Mouse (Mus musculus) embryo, embryonic 9.5 days (tissue): ENCODE measurements around the gene Fam229a.
"Not testable (repeated sequence)": the region's sequence is repeated elsewhere in the genome, so short reads cannot be mapped to it uniquely, and the experiment has no call there.

ENCODE experiments used
- DNase-seq: peaks from one replicate; pipeline ENCODE4 v3.0.0-alpha.2; 2017; ENCODE audit errors: extremely low spot score

The Fam229a gene

DNA sequence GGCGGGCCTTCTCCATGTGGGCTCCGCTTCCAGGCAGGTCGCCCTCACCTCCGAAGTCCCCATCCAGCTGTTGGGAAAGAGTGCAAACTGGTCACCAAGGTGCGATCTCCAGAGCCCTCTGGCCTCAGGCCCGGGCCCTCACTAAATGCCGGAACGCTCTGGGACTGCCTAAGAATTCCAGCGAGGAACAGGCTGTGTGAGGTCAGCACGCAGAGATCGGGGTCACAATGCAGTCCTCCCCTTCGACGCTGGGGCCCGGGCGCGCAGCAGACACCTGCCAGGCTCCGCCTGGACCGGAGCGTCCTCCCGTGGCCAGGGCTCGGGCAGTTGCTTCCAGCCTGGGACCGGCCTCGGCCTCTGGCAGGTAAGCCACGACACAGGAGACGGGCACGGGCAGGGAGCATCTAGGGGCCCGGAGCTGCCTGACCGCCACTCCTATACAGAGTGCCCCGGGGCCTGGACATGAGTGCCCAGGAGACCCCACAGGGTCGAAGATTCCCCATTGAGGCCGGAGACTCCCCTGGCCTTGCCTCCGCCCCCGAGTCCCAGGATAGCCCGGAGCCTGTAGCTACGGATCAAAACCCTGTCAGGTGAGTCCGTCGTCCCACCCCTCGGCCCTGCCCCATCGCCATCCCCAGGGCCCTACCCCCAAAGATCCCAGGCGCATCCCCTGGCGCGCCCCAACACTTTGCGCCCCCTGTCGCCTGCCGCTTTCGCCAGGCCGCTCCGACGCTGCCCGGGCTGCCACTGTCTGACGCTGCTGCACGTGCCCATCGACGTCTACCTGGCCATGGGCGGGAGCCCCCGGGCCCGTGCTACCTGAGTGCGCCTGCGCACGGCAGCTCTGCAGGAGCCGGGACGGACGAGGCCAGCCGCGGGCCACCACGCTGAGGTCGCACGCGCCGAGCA lies at the start of gene Fam229a, which contains the start of gene Tssk3:
Fam229a (plus strand) TSS at position 219 of the 909 bp plus-strand sequence.
Tssk3 (minus strand) TSS at position 51 of the 909 bp plus-strand sequence.
- DNase-seq: peak; percentile 49

DNA sequence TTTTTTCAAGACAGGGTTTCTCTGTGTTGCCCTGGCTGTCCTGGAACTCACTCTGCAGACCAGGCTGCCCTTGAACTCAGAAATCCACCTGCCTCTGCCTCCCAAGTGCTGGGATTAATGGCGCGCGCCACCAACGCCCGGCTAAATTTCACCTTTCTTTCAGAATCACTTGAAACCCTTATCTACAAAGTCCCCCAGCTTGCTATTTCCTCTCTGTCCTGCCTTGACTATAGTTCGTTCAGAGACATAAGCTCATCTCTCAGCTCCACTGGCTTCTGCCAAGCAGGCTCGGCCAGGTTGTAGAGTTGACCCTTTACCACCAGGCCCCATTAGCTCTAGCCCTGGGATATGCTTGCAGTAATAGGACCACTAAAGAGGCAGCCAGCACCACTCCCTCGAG lies 43.6 kb upstream of the Fam229a start:
- DNase-seq: no peak

DNA sequence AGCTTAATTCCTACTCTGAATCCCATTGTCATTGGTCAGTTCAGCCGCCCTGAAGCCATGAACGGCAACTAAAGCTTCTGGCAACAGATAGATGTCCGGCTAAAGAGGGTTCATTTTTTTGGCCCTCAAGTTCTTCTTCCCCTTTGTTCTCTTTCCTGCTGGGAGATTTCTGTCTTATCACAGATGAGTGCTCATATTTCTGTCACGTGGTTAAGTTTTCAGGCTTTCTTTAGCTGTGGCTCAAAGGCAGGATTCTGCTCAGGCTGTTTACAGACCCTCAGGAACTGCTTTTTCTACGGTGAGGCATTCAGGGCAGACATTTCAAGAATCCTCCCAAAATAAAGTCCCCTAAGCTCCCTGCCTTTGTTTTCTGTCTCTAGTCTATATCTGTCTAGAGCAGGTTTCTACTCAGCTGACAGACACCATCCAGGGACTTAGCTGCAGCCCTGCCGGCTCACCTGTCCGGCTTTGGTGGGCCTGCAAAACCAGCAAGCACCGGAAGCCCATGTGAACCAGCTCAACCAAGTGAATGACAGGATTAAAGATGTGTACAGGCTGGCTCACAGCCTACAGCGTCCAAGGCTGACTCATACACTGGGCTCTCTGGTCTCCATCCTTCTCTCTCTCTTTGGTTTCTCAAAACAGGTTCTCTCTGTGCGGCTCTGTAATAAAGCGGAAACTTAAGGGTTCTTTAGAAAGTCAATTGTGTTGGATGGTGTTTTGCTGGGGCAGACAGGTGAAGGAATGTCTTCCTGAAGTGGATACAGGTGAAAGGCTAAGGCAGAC lies 43.0 kb upstream of the Fam229a start:
- no peak for DNase-seq

DNA sequence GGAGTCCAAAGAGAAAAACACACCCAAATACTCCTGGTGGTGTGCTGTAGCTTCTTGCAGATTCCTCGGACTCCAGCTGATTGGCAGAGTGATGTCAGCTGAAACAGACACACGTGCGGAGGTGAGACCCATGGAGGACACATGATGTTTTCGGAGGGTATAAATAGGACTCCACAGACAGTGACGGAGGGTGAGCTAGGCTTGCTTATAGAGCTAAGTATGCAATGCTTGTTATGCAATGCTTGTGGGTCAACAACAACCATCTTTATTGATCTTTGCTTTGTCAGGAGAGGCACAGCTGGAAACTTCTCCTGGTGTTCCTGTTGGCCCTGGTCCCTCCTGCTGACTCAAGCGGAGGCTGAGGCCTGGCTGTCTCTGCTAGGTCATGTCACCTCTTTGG lies 42.3 kb upstream of the Fam229a start:
- no peak for DNase-seq

DNA sequence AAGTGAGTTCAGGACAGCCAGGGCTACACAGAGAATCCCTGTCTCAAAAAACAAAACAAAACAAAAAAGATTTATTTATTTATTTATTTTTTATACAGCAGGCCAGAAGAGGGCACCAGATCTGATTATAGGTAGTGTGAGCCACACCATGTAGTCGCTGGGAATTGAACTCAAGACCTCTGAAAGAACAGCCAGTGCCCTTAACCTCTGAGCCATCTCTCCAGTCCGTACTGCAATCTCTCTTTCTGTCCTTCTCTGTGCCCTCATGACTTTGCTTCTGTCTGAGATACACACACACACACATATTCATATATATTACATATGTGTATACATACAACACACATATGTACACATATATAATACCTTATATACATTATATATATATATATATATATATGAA lies 40.1 kb upstream of the Fam229a start:
- DNase-seq: no peak

DNA sequence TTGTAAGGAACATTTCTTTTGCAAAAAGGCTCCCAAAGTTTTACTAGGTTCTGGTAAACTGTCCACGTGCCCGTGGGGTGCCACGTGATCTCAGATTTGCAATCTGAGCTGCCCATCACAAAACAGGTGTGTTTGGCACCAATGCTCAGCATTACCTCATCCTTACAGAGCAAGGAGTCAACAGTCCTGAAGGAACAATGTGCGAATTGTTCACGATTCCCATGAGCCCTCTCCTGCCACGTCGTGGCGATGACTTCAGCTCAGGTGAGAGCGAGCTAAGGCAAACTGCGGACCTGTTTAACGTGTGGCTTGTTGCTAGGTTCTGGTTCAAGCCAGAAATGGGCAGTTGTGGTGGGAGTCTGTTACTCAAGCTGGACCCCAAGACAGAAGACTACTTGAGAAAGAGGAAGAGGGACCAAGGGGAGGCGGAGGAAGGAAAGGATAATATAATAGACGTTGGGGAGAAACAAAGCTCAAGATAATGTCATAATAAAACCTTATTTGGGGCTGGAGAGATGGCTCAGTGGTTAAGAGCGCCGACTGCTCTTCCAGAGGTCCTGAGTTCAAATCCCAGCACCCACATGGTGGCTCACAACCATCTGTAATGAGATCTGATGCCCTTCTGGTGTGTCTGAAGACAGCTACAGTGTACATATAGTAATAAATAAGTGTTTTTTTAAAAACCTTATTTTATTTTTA lies 39.4 kb upstream of the Fam229a start:
- no peak for DNase-seq

DNA sequence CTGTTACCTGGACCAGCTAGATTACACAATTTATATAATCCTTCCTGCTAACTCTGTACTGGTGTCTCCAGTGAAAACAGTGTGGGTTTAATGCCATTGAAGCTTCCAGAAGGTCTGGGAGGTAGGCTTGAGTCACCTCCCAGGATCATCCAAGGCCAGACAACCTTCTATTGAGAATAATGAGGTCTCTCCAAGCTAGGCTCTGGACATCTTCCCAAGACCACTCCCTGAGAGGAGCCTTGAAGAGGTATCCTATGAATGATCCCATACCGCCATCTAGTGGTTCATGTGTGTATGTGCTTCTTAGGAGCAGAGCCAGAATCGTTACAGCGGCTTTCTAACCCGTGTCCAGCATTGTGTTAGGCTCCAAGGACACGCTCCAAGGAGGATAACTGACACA lies 35.7 kb upstream of the Fam229a start:
- DNase-seq: peak; percentile 78

DNA sequence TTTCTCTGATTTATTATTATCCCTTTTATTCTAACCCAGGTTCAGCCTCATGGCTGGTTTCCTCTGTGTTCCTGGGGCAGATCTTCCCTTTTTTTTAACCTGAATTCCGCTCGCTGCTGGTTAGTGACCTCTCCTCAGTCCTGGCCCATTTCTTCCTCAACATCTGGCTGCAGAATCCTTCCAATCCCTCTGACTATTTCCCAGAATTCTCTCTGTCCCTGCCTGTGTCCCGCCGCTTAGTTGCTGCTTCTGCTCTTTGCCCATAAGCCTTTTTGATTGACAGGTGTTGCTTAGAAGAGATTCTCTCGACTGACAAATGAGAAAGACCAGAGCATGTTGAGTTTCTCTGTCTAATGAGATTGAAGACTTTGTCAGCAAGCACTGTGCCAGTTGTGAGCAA lies 34.9 kb upstream of the Fam229a start:
- no peak for DNase-seq

DNA sequence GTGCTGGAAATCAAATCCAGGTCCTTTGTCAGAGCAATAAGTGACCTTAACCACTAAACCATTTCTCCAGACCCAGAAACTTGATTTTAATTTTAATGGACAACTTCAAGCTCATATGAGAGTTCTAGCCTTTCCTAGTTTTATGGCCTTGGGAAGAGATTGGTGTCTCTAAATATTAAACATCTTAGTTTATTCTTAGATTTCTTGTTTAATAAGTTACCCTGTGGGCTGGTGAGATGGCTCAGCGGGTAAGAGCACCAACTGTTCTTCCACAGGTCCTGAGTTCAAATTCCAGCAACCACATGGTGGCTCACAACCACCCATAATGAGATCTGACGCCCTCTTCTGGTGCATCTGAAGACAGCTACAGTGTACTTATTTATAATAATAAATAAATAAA lies 33.7 kb upstream of the Fam229a start:
- not testable (repeated sequence) for DNase-seq

DNA sequence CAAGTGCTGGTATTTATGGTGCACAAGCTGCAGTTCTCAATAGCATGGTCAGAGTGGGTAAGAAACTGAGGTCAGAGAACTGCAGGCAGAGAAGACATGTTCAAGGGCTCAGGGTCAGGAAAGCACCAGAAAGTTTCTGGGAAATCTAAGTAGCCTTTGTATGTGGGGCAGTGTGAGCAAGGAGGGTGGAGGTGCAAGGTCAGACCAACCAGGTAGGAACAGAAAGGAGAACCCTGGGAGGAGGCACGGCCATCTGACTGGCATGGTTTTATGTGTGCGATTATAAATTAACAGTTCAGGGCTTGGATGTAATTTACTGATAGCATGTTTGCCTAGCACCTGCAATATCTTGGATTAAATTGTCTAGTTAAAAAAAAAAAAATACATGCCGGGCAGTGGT lies 31.3 kb upstream of the Fam229a start:
- DNase-seq: no peak

DNA sequence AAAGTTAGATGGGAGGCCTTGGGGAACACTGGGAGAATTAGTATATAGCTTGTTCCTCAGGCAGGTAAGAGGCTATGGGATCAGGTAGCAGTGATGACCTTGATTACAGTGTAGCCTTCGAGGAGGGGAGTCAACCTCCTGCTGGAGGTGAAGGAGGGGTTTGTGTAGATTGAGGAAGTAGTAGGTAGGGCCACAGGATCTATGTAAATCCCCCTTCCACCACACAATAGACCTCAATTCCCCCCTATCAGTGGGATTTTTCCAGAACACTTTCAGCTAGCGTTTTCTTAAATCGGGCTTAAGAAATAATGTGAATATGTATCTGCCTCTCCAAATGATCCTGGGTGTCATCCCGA lies 30.2 kb upstream of the Fam229a start:
- DNase-seq: no peak

DNA sequence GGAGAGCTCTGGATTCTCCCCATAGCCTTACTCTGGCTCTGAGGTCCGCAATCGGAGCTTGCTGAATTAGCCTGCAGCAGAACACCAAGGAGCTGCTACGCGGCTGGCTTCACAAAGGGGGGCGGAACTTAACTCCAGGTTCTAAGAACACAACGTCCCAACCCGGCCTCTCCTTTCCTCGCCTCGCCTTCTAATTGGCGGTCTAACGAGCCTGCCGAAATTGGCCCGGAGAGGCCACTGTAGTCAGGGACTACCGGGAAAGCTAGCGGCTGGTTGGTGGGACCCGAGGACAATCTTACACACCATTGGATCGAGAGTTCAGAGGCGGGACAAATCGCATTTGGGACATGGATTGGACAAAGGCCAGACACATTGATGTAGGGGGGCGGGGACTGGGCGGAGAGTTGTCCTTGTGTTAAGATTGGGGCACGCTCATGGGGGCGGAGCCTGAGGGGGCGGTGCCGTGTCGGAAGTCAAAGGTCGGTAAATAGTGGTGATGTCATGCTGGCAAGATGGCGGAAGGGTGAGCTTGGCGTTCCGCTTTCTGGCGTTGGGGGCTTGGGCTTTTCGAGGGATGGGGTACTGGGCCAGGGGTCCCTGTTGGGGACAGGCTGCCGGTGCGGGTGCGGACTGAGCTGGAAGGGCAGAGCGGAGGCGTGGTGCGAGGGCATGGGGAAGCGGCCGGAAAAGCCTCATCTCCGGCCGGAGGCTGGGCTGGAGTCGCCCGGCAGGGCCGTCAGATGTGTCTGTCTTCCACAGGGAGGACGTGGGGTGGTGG lies 29.6 kb upstream of the Fam229a start, which contains the start of gene Bsdc1:
Bsdc1 (plus strand) TSS at position 399 of the 778 bp plus-strand sequence.
- peak; percentile 99 for DNase-seq

DNA sequence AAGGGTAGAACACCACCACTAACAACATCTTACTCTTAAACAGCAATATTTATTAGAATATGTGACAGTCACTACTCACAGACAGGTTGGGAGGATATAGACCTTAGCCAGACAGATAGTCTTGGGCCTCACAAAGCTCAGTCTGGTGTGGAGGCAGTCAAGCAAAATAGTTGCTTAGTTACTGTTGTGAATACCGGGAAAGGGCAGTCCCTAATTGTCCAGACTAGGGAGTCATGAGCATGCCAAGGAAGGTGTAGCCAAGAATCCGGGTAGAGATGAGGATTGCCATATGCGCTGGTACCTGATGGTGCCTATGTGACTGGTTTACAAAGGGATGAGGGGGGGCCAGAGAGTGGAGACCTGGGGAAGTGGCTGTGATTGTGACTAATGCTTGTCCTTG lies 28.9 kb upstream of the Fam229a start:
- DNase-seq: no peak

DNA sequence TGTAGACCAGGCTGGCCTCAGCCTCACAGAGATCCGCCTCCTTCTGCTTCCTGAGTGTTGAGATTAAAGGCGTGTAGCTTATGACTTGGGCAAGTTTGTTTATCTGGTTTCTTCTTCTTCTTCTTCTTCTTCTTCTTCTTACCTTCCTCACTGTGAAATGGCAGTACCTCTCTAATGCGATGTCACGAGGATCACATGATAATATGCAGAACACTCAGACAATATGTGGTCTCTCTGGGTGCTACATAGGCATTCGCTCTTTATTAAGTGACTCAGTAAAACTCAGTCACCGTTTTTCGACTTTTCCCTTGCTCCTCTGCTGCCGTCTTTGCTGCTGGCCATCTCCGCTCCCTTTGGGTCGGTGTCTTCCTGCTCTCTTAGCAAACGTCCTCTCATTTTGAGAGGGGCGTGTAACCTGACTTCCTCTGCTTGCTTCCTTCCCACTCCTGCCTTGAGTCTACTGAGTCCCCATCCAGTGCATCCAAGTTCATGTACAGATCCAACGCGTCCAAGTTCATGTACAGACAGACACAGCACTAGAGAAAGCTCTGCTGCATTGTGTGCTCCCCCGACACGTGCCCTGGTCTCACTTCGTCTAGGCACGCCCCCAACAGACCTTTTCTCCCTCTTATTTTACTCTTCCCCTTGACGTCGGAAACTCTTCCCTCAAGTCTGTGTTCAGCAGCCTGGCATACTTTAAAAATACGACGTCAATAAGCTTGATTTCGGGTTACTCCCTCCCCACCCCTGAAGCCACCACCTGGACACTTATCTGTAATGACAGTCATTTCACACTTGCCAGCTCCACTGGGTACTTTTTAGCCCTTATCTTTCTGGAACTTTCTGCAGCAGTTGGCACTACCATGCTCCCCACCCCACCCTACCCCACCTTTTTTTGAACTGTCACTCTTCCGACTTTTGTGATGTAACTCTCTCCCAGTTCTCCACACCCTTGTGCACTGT lies 27.6 kb upstream of the Fam229a start:
- DNase-seq: no peak

DNA sequence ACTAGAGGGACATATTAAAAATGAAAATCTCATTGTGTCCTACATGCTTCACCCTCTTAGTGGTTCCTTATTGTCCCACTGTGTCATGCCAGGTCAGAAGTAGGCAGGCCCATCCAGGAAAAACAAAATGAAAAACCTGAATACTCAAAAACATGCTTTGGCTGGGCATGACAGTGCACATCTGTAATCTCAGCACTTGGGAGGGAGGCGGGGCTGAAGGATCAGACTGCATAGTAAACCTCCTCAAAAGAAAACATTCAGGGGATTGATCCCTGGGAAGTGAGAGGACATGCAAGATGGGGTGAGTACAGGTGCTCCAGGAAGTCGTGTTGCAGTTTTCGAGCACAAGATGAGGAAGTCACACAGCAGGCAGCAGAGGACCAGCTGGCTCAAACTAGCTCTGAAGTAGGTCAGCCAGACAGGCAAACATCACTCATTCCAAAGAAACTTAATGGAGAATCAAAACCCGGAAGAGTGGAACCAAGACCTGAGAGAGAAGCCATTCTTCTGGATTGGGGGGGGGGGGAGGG lies 26.6 kb upstream of the Fam229a start:
- DNase-seq: no peak

DNA sequence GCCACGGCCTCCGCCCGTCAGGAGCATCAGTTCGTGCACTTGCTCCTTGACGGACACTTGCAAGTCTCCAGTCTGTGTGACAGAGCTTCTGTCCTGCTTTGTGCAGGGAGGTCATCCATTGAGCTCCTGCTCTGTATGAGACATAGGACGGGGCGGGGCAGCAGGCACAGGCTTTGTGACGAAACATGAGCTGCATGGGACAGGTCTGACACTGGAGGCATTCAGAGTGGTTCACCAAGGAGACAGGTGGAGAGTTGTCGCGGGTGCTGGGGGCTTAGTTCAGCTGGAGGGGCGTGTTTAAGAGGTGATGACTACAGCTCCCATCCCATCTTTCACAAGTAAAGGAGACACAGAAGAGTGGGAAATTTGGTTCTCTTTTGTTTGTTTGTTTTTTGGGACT lies 14.9 kb upstream of the Fam229a start:
- DNase-seq: no peak

DNA sequence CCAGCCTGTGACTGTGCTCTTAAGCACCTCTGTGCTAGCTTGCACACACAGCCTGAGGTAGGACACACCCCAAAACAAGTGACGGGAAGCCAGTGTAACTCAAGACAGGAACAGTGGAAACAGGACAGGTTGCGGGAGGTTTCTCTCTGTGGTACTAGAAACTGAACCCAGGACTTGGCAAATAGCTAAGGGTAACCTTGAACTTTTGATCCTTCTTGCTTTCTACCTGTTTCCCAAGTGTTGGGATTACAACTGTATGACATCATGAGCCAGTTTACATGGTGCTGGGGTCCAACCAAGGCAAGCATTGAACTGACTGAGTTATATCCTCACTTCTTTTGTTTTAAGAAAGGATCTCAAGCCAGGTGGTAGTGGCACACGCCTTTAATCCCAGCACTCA lies 11.1 kb upstream of the Fam229a start:
- DNase-seq: no peak

DNA sequence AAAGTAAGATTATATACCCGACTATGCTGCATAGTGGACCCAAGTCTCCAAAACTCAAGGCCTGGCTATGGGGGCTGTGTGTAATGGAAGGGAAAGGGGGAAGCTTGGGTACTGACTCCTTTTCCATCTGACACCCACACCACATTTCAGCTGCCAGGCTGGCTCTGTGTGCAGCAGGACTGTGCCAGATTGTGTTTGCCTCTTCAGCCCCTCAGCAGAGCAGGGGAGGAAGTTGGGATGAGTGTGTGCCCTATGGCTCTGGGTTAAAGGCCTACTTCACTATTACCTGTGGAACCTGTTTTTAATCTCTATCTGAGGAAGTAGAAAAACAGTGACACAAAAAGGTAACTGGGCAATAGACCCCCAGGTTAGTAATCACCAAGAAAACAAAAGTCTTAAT lies 9.9 kb upstream of the Fam229a start:
- DNase-seq: no peak

DNA sequence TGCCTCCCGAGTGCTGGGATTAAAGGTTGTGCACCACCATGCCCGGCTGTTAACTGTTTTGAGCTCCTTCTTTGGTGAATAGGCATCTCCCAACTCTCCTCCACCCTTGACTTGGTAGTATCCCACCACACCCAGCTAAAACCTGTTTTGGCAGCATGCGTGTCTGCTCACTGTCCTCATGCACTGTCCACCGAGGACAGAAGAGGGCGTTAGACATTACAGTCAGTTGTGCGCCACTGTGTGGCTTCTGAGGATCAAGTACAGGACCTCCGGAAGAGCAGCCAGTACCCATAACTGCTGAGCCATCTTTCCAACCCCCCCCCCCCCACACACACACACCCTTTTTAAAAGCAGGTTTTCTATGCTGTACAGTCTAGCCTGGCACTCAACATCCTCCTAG lies 3.7 kb downstream of the Fam229a start:
- no peak for DNase-seq
